Mouse (Mus musculus) lung, adult 2 months (tissue): ENCODE results near the gene Tnp2. TPM values are rescaled to one million over a fixed set of nuclear protein-coding genes. Genes with fewer than 3 reads are reported as not detected.

Experiments used
- DNase-seq: peaks from one replicate; pipeline ENCODE4 v3.0.0; 2022
- H3K4me1 ChIP-seq: fragments of 200-500 bp; 2 replicates; pipeline ENCODE4 v1.6.1; 2011; ENCODE audit warnings: low read length; ENCODE audit not compliant: control insufficient read depth, insufficient read depth
- H3K4me3 ChIP-seq: fragments of 200-500 bp; replicated peaks from 2 replicates; pipeline ENCODE3; 2011; ENCODE audit warnings: low read depth, mild to moderate bottlenecking, control low read depth, low read length; ENCODE audit errors: extremely low read depth
- CTCF ChIP-seq: fragments of 200-500 bp; IDR thresholded peaks from 2 replicates; pipeline ENCODE4 v1.5.1; 2011; ENCODE audit warnings: mild to moderate bottlenecking, low read length, control low read depth; ENCODE audit not compliant: insufficient read depth
- POLR2A ChIP-seq: fragments of 200-500 bp; IDR thresholded peaks from 2 replicates; pipeline ENCODE4 v1.6.1; 2011; ENCODE audit warnings: low read depth, mild to moderate bottlenecking, control low read depth, low read length, borderline replicate concordance; ENCODE audit errors: extremely low read depth
- WGBS: fragments of 180-500 bp; shearing (Covaris S2); methylation state at CpG from one replicate; pipeline ENCODE4 v1.1.7; 2018; 5-methylcytosine and 5-hydroxymethylcytosine counted together
- polyA plus RNA-seq: library from polyadenylated mRNA; depleted of rRNA; stranded (reverse); fragments of >200 nt; gene quantifications from 2 replicates; pipeline ENCODE4 v1.2.3, GENCODE M21; 2012; rRNA removed

Tnp2 gene
- polyA plus RNA-seq, 1 experiment: 0.82 TPM

DNA sequence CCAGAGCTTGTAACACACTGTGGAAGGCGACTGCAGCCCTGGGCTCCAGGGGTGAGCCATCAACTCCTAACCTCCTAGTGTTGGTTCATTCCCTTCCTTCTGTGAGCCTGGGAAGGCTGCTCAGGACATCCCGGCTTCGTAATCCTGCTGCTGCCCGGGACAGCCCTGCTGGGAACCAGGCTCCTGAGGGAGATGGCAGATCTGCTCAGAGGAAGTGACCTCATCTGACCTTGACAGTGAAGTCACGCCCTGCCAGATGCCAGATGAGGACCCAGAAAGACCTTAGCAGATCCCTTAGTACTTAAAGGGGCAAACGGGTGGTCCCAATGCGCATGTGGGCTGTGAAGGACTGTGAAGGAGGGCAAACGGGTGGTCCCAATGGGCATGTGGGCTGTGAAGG lies 27.3 kb downstream of the Tnp2 start:
- TF ChIP-seq POLR2A (no peak), CTCF (no peak)
- 59% methylated on average over 8 of the region's 8 CpGs for WGBS
- no peak for DNase-seq
- H3K4me3 ChIP-seq: no peak overlapping the region
- H3K4me1 ChIP-seq: no peaks in the 10 kb centered on the region

DNA sequence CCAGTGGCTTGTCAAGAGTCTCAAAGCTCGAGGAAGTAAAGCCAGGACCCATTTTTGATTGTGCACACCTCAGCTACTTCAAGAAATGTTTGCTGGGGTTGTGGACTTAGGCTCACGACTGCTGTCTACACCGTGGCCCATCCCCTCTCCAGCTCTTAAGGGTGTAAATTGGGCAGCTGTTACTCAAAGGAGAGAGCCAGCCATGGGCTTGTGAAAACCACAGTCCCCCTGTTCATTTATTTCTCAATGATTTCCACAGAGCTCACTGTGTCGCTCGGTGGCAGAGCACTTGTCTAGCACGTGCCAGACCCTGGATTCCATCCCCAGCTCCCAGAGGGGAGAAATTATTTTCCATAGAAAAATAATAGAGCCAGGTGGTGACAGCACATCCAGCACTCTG lies 32.3 kb downstream of the Tnp2 start:
- 64% methylated on average over 6 of the region's 6 CpGs for WGBS
- no peak for TF ChIP-seq CTCF
- no peak for TF ChIP-seq POLR2A
- H3K4me3 ChIP-seq: no peak overlapping the region
- DNase-seq: no peak
- no peaks in the 10 kb centered on the region for H3K4me1 ChIP-seq

DNA sequence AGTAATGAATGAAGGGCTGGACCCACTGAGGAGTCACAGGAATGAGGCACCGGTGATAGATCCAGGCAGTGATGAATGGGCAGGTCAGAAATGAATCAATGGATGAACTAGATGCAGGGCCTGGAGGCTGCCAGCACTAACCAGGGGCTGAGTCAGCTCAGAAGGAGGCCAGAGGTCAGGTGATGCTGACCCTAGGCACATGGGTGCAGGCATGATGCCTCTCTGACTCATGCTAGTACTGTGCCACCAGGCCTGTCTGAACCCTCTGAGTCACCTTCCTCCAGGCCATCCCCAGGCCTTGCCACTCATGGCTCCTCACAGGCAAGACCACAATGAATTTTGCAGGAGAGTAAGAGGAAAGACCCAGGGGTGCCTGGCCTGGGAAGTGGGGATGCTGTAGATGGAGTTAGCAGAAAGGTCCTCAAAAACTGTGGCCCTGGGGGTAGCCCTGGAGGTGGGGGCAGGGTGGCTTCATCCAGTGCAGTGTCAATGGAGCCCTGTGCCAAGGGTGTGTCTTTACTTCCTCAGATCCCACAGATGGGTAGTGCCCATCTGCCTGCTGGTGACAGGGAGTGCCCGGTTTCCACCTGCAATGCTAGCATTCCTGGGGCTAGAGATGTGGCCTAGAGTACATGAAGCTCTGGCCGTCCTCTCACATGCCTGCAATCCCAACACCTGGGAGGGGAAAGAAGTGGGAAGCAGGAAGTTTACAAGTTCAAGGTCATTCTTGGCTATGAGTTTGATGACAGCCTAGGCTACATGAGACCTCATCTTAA lies 33.8 kb downstream of the Tnp2 start:
- Histone ChIP-seq H3K4me1 (no peaks in the 10 kb centered on the region), H3K4me3 (no peak overlapping the region)
- WGBS: 71% methylated on average over 3 of the region's 3 CpGs
- TF ChIP-seq CTCF: no peak
- no peak for TF ChIP-seq POLR2A
- DNase-seq: no peak

DNA sequence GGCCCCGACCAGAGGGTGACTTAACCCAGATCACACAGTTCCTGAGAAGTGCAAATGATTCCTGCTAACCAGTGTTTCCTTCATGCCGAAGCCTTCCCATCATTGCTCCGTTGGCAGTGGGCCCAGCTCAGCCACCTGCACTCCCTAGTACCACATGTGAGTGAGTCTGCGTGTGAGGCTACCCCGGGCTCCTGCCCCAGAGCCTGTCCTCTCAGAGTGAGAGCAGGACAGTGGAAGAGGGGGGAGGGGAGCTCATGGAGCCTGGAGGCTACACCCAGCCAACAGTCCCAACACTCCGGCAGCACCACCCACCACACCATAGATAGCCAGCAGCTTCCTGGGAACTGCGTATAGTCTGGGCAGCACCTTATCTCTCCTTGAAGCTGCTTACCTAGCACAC lies 38.6 kb downstream of the Tnp2 start:
- Histone ChIP-seq H3K4me1 (no peaks in the 10 kb centered on the region), H3K4me3 (no peak overlapping the region)
- TF ChIP-seq POLR2A (no peak), CTCF (no peak)
- WGBS: 42% methylated on average over 7 of the region's 7 CpGs
- DNase-seq: no peak

DNA sequence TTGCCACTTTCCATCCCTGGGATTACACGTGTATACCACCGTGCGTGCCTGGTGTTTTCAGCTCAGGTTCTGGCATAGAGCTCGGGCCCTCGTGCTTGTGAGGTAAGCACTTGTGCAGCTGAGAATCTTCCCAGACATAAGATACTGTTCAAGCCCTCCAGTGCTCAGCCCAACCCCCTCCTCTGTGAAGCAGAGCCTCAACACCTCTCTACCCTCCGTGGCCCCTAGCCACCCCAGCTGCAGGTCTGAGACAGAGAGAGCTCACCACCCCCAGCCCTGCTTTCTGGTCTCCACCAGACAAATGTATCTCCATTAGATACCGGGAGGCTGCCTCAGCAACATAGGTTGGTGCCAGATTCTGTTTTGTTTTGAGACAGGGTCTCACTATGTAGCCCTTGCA lies 39.2 kb downstream of the Tnp2 start:
- Histone ChIP-seq H3K4me3 (no peak overlapping the region), H3K4me1 (no peaks in the 10 kb centered on the region)
- no peak for DNase-seq
- 62% methylated on average over 7 of the region's 7 CpGs for WGBS
- TF ChIP-seq POLR2A (no peak), CTCF (no peak)

DNA sequence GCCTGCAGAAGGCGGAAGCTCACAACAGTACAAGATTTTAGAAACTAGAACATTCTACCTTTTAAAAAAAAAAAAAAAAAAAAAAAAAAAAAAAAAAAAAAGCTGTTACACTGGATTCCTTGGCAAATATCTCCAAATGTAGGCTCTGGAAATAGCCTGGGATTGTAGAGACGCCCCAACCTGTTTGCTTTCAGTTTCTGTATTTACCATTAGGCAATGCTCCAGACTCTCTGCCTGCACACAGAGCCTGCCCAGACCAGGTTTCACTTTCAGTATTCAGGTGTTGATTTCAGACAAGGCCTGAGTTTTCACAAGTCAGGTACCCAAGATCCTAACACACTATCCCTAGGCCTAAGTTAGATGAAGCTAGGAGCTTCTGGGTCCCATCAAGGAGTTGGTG lies 47.4 kb downstream of the Tnp2 start:
- H3K4me3 ChIP-seq: no peak overlapping the region
- peaks cover 32% of the 10 kb centered on the region for H3K4me1 ChIP-seq
- TF ChIP-seq CTCF (no peak), POLR2A (no peak)
- DNase-seq: no peak
- WGBS: 41% methylated on average over 2 of the region's 2 CpGs

DNA sequence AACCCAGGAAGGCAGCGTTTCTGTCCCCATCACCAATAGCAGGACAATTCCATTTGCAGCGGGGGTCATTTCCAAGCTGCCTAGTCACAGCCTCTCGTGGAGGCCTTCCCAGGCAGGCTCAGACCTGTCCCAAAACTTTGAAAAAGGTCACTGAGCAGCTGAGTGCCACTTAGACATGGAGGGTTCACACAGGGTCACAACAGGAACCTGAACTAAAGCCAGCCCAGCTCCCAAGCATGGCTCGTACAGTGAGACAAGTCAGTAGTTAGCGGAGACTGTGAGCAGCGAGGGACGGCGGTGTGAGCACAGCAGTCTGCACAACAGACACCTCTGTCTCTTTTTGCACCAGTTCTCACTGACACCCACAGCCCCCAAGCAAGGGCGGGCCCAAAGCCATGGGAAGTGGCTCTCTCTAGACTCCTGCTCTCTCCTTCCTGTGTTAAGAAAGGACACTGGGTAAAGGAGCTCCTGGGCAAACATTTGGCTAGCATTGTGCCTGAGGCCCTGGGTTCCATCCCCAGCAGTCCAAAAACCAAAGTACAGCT lies 48.5 kb downstream of the Tnp2 start:
- no peak for TF ChIP-seq CTCF
- no peak for TF ChIP-seq POLR2A
- Histone ChIP-seq H3K4me3 (no peak overlapping the region), H3K4me1 (peaks cover 32% of the 10 kb centered on the region)
- WGBS: 41% methylated on average over 9 of the region's 9 CpGs
- DNase-seq: no peak

DNA sequence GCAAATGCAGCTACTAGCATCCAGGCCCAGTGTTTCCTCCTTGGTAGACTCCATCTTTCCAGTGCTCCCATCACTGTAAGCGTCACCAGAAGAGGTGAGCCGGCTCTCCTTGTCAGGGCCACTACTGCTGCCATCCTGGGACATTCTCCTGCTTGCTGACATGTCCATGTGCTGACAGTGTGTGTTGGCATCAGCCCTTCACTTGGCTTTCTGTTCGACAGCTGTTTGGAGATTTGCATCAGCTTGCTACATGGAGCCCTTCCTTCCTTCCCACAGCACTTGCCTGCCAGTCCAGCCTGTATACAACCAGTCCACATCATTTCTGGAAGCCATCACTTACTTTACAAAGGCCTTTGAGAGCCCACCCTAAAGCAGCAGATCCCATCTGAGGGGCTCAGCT lies 49.6 kb downstream of the Tnp2 start:
- peaks cover 32% of the 10 kb centered on the region for H3K4me1 ChIP-seq
- 62% methylated on average over 3 of the region's 3 CpGs for WGBS
- TF ChIP-seq POLR2A: no peak
- no peak for TF ChIP-seq CTCF
- no peak overlapping the region for H3K4me3 ChIP-seq
- no peak for DNase-seq

Other genes with a start within 250 kb of the Tnp2 start
- 56.1 and 59.5 TPM in 2 replicates for gene Dexi, start 245.6 kb downstream of the Tnp2 start, polyA plus RNA-seq
- 12.7 and 18.3 TPM in 2 replicates for gene Clec16a, start 243.3 kb downstream of the Tnp2 start, polyA plus RNA-seq
- gene Socs1, start 3.1 kb downstream of the Tnp2 start, polyA plus RNA-seq: 8.8 and 11.6 TPM in 2 replicates
- not detected in 2 replicates for gene Prm3, start 2.3 kb upstream of the Tnp2 start, polyA plus RNA-seq
- 0.83 and 1.8 TPM in 2 replicates for gene Prm2, start 7.5 kb upstream of the Tnp2 start, polyA plus RNA-seq
- gene Prm1, start 17.2 kb upstream of the Tnp2 start, polyA plus RNA-seq: 0.36 and 1.8 TPM in 2 replicates
- gene Gm11172, start 24.3 kb upstream of the Tnp2 start, polyA plus RNA-seq: not detected in 2 replicates
- 0.38 and 1.0 TPM in 2 replicates for gene Rmi2, start 46.4 kb upstream of the Tnp2 start, polyA plus RNA-seq